Mouse (Mus musculus) embryonic facial prominence, embryonic 13.5 days (tissue): ENCODE measurements around the gene Top2a. TPM values are rescaled to one million over a fixed set of nuclear protein-coding genes. Genes with fewer than 3 reads are reported as not detected.

Source experiments
- ATAC-seq: fragments of 200-750 bp; cut with Nextera tagmentation; 2 replicates; pipeline ENCODE4 v1.8.0; 2017; ENCODE audit warnings: low read depth; ENCODE audit not compliant: insufficient number of reproducible peaks, insufficient read depth, low FRiP score, low TSS enrichment
- H3K27ac ChIP-seq: fragments of 300-500 bp; sonication (generic); 2 replicates; pipeline ENCODE4 v1.5.1; 2015; ENCODE audit warnings: moderate library complexity, mild to moderate bottlenecking, inconsistent platforms
- H3K27me3 ChIP-seq: fragments of 300-500 bp; sonication (generic); 2 replicates; pipeline ENCODE4 v1.6.1; 2015; ENCODE audit warnings: mild to moderate bottlenecking, inconsistent platforms
- H3K36me3 ChIP-seq: fragments of 300-500 bp; sonication (generic); 2 replicates; pipeline ENCODE4 v1.6.1; 2015; ENCODE audit warnings: mild to moderate bottlenecking, inconsistent platforms
- H3K4me1 ChIP-seq: fragments of 300-500 bp; sonication (generic); 2 replicates; pipeline ENCODE4 v1.6.1; 2015; ENCODE audit warnings: inconsistent platforms
- H3K4me2 ChIP-seq: fragments of 300-500 bp; sonication (generic); 2 replicates; pipeline ENCODE4 v1.6.1; 2015; ENCODE audit warnings: moderate library complexity, mild to moderate bottlenecking, inconsistent platforms
- H3K4me3 ChIP-seq: fragments of 300-500 bp; sonication (generic); 2 replicates; pipeline ENCODE4 v1.5.1; 2015; ENCODE audit warnings: mild to moderate bottlenecking, inconsistent platforms
- H3K9ac ChIP-seq: fragments of 300-500 bp; sonication (generic); 2 replicates; pipeline ENCODE4 v1.6.1; 2015; ENCODE audit warnings: mild to moderate bottlenecking, inconsistent platforms
- H3K9me3 ChIP-seq: fragments of 300-500 bp; sonication (generic); 2 replicates; pipeline ENCODE4 v1.6.1; 2016; ENCODE audit warnings: inconsistent platforms
- WGBS: fragments of 180-500 bp; shearing (Covaris S2); methylation state at CpG from one replicate; pipeline ENCODE4 v1.1.7; 2015; ENCODE audit warnings: mixed read lengths; 5-methylcytosine and 5-hydroxymethylcytosine counted together
- polyA plus RNA-seq: library from polyadenylated mRNA; unstranded; fragments of >200 nt; fragmentation: Nextera tagmentation; extraction: Ambion mirVana; gene quantifications from 2 replicates; pipeline ENCODE4 v1.2.1, GENCODE M21; 2015

Gene Top2a
- polyA plus RNA-seq, 1 experiment from 2014 or later, result 272 TPM

DNA sequence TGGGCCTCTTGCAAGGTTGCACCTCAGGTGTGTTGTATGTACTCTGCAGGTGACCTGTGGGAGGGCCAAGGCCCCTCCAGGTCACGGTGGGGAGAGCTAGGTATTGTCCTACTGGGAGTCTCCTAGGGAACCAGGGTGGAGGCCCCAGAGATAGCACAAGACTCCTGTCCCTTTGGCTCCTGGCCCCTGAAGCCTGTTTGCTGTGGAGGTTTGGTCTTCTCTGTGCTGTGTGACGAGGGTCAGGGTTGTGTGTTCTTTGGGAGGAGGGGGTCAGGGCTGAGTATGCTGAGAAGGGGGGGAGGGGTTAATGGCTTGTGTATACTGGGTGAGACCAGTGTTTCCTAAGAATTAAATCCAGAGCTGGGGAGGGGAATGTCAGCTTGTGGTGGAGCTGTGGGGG, 70.6 kb downstream of the Top2a start:
- Histone ChIP-seq H3K27me3 (no peaks in the 10 kb centered on the region), H3K4me1 (peaks cover 77% of the 10 kb centered on the region), H3K36me3 (peaks cover 60% of the 10 kb centered on the region), H3K9ac (no peak overlapping the region), H3K27ac (no peak overlapping the region; the same call in 1 of the 2 replicates), H3K9me3 (no peaks in the 10 kb centered on the region), H3K4me2 (no peak overlapping the region), H3K4me3 (no peak overlapping the region)
- WGBS, result 13% methylated on average over 2 of the region's 2 CpGs
- ATAC-seq, result no peak

DNA sequence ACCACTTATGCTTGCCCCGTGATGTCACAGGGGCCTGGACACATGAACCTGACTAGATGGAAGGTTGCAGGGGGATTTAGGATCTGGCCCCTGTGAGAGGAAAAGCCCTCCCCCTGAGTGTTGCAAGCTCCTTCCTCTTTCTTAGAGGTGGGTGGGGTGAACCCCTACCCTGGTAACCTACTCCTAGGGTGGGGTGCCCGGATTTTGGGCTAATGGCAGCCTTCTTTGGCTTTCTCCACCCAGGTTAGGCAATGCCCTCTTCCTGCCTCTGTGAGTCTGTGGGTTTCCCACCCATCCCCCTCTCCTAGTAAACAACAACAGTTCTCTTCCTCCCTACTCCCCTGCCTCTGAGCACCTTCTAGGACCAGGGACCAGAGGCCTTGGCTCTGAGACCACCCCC, 71.3 kb downstream of the Top2a start:
- Histone ChIP-seq H3K27ac (no peak overlapping the region), H3K4me1 (peaks cover 79% of the 10 kb centered on the region), H3K36me3 (peaks cover 58% of the 10 kb centered on the region), H3K4me3 (no peak overlapping the region), H3K4me2 (no peak overlapping the region), H3K9ac (no peak overlapping the region), H3K27me3 (no peaks in the 10 kb centered on the region), H3K9me3 (no peaks in the 10 kb centered on the region)
- 60% methylated on average over 2 of the region's 2 CpGs for WGBS
- no peak for ATAC-seq

DNA sequence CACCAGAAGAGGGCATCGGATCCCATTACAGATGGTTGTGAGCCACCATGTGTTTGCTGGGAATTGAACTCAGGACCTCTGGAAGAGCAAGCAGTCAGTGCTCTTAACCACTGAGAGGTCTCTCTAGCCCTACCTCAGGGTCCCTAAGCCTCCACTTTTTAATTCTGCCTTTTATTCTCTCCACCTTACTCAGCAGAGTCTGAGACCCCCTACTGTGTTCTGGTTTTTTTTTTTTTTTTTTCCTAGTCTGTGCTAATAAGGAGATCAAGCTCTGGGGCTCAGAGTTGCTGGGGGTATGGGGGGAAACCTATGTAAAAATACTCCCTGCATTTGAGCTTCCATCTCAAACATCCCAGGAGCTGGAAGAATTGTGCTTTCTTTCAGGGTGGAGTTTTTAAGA, 71.9 kb downstream of the Top2a start:
- Histone ChIP-seq H3K9ac (no peak overlapping the region), H3K27ac (no peak overlapping the region), H3K4me3 (no peak overlapping the region), H3K4me1 (peaks cover 85% of the 10 kb centered on the region), H3K27me3 (no peaks in the 10 kb centered on the region), H3K4me2 (no peak overlapping the region), H3K9me3 (no peaks in the 10 kb centered on the region), H3K36me3 (peaks cover 52% of the 10 kb centered on the region)
- WGBS, result 92% methylated on average over 1 of the region's 1 CpGs
- no peak for ATAC-seq

- no peak for ATAC-seq
- H3K27ac ChIP-seq, result peak overlapping the region; percentile 60
These were observed 72.7 kb downstream of the Top2a start for GRCm38 (mm10) chr11:98951026-98951906.

GRCm38 (mm10) chr11:98950484-98950883, 73.5 kb downstream of the Top2a start:
- WGBS, result 84% methylated on average over 7 of the region's 9 CpGs
- no peak overlapping the region for H3K9ac ChIP-seq
- H3K9me3 ChIP-seq, result no peaks in the 10 kb centered on the region
- no peak overlapping the region for H3K27ac ChIP-seq
- H3K27me3 ChIP-seq, result no peaks in the 10 kb centered on the region
- H3K36me3 ChIP-seq, result peaks cover 44% of the 10 kb centered on the region
- H3K4me3 ChIP-seq, result no peak overlapping the region
- peaks cover 93% of the 10 kb centered on the region for H3K4me1 ChIP-seq
- no peak overlapping the region for H3K4me2 ChIP-seq
- no peak for ATAC-seq

More at GRCm38 (mm10) chr11:98951026-98951906, 72.7 kb downstream of the Top2a start:
- WGBS, result 73% methylated on average over 16 of the region's 16 CpGs
- Histone ChIP-seq H3K9me3 (no peaks in the 10 kb centered on the region), H3K4me1 (peaks cover 90% of the 10 kb centered on the region), H3K4me2 (no peak overlapping the region), H3K36me3 (peaks cover 46% of the 10 kb centered on the region), H3K9ac (peak overlapping the region; percentile 40; the same call in 1 of the 2 replicates), H3K27me3 (no peaks in the 10 kb centered on the region), H3K4me3 (no peak overlapping the region; the same call in 1 of the 2 replicates)

DNA sequence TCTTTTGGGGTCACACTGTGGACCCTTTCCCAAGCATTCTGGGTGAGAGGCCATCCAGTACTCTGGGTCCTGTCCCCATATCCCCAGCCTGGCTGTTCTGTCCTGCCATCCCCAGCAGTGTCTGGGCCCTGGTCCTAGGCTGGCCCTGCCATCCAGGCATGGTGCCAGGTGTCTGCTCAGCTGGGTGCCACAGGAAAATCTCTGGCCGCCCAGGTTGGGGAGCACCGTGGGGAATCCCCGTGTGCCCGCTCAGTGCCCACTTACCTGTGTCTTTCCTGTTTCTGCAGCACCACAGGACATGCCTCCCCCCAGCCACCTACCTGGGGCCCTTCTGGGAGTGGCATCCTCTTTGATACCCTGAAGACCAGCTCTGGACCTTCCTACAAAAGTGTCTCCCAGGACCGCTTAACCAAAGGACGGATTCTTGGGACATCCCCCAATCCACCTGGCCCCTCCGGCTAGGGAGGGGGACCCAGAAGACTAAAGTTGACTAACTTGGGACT, 74.0 kb downstream of the Top2a start:
- WGBS, result 84% methylated on average over 7 of the region's 7 CpGs
- no peaks in the 10 kb centered on the region for H3K9me3 ChIP-seq
- no peak overlapping the region for H3K4me2 ChIP-seq
- H3K27me3 ChIP-seq, result no peaks in the 10 kb centered on the region
- H3K9ac ChIP-seq, result no peak overlapping the region
- H3K36me3 ChIP-seq, result peaks cover 44% of the 10 kb centered on the region
- ATAC-seq, result no peak
- peaks cover 93% of the 10 kb centered on the region for H3K4me1 ChIP-seq
- H3K4me3 ChIP-seq, result no peak overlapping the region
- H3K27ac ChIP-seq, result 0 out of 2 replicates have a peak overlapping the region, but pooled peaks have one; percentile 22

- 70% methylated on average over 11 of the region's 12 CpGs for WGBS
- no peak for ATAC-seq
- peaks cover 93% of the 10 kb centered on the region for H3K4me1 ChIP-seq
- no peak overlapping the region for H3K4me3 ChIP-seq
- no peak overlapping the region for H3K27ac ChIP-seq
- H3K9me3 ChIP-seq, result no peaks in the 10 kb centered on the region
- H3K9ac ChIP-seq, result no peak overlapping the region
- no peak overlapping the region for H3K4me2 ChIP-seq
- H3K36me3 ChIP-seq, result peaks cover 44% of the 10 kb centered on the region
- H3K27me3 ChIP-seq, result no peaks in the 10 kb centered on the region
These were observed 74.6 kb downstream of the Top2a start for GRCm38 (mm10) chr11:98949242-98949957.

GRCm38 (mm10) chr11:98947969-98948569, 75.9 kb downstream of the Top2a start:
- ATAC-seq, result no peak
- Histone ChIP-seq H3K4me2 (no peak overlapping the region), H3K27ac (no peak overlapping the region), H3K4me3 (no peak overlapping the region), H3K4me1 (peaks cover 93% of the 10 kb centered on the region), H3K9ac (no peak overlapping the region), H3K36me3 (peaks cover 44% of the 10 kb centered on the region), H3K27me3 (no peaks in the 10 kb centered on the region), H3K9me3 (no peaks in the 10 kb centered on the region)
- WGBS, result 73% methylated on average over 18 of the region's 18 CpGs

- H3K27ac ChIP-seq, result peak overlapping the region; percentile 100
- H3K4me3 ChIP-seq, result no peak overlapping the region
- H3K9ac ChIP-seq, result peak overlapping the region; percentile 27
- H3K4me2 ChIP-seq, result peak overlapping the region; percentile 91
- peaks cover 21% of the 10 kb centered on the region for H3K36me3 ChIP-seq
- peaks cover 96% of the 10 kb centered on the region for H3K4me1 ChIP-seq
- H3K9me3 ChIP-seq, result no peaks in the 10 kb centered on the region
- ATAC-seq, result no peak
- WGBS, result 44% methylated on average over 3 of the region's 3 CpGs
- H3K27me3 ChIP-seq, result no peaks in the 10 kb centered on the region
These were observed 78.4 kb downstream of the Top2a start for GRCm38 (mm10) chr11:98945605-98945977.

- H3K4me3 ChIP-seq, result peak overlapping the region; percentile 21; the same call in 1 of the 2 replicates
- no peak for ATAC-seq
- no peaks in the 10 kb centered on the region for H3K27me3 ChIP-seq
- no peaks in the 10 kb centered on the region for H3K9me3 ChIP-seq
- H3K4me2 ChIP-seq, result peak overlapping the region; percentile 91
- WGBS, result 23% methylated on average over 11 of the region's 11 CpGs
- H3K9ac ChIP-seq, result peak overlapping the region; percentile 27
- peaks cover 96% of the 10 kb centered on the region for H3K4me1 ChIP-seq
- H3K27ac ChIP-seq, result peak overlapping the region; percentile 100
- peaks cover 15% of the 10 kb centered on the region for H3K36me3 ChIP-seq
These were observed 78.9 kb downstream of the Top2a start for GRCm38 (mm10) chr11:98944897-98945604.
